Mouse (Mus musculus) ovary, adult 18-20 months (tissue): ENCODE measurements around the gene 2310033P09Rik.
"Not testable (repeated sequence)": the region's sequence is repeated elsewhere in the genome, so short reads cannot be mapped to it uniquely, and the experiment has no call there.

Source experiments
- DNase-seq: peaks from one replicate; pipeline ENCODE4 v3.0.0; 2022; ENCODE audit warnings: low spot score, mixed read lengths

Gene 2310033P09Rik

DNA sequence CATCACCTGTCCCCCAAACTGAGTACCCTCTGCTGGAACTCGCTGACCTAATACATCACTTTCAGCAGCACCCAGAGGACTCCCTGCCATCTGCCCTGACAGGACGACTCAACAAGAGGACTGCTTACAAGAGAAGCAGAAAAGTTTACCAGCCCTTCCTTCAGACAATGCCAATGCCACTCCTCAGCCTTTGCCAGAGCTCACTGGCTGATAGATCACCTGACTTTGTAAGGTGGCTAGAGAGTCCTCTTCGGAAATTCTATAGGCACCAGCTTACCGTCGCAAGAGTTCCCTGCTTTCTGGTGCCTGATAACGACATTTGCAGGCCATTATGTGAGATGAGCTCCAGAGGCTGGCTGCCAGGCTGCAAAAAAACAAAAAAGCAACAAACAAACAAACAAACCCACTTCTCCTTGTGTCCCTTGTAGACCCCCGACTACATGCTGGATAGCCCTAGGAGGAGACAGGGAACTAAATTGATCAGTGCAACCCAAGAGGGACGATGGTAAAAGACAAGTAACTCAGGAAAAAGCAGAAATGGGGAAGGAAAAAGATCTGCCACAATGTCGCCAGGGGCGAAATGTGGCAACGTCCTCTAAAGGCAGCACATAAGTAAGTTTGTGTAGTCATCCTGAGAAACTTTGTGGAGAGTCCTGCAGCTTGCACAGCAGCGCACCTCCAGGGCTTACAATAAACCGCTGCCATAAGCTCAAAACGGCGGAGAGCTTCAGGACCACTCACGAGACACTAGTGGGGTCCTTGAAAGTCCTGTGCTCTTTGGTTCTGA, 6.7 kb upstream of the 2310033P09Rik start:
- no peak for DNase-seq

GRCm38 (mm10) chr11:59202081-59202995, 5.8 kb upstream of the 2310033P09Rik start, which contains the start of gene Mrpl55:
Gene Mrpl55, plus strand, starts transcription at chr11:59202486.
- DNase-seq = peak; percentile 85

- peak; percentile 70 for DNase-seq
These were observed 901 bp downstream of the 2310033P09Rik start for GRCm38 (mm10) chr11:59209003-59209441.

- no peak for DNase-seq
These were observed 1.5 kb downstream of the 2310033P09Rik start for GRCm38 (mm10) chr11:59209580-59209979.

GRCm38 (mm10) chr11:59210020-59210419, 1.9 kb downstream of the 2310033P09Rik start:
- DNase-seq = no peak

DNA sequence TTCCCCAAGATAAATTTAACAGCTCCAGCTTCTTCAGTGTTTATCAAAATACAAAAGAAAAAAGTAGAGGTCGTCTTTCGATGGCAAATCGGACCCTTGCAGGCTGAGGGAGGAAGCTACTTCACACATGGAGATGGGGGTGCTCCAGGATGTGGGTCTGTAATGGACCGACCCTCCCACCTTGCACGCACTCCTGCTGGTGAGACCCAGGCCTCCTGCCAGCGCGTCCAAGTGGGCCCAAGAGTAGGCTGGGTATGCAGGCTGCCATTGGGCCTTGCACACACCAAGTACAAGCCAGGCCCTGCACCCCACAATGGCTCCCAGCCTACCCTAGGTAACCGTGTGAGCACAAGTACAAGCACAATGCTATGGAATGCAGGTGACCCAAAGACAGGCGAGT, 3.4 kb downstream of the 2310033P09Rik start:
- DNase-seq = not testable (repeated sequence)

DNA sequence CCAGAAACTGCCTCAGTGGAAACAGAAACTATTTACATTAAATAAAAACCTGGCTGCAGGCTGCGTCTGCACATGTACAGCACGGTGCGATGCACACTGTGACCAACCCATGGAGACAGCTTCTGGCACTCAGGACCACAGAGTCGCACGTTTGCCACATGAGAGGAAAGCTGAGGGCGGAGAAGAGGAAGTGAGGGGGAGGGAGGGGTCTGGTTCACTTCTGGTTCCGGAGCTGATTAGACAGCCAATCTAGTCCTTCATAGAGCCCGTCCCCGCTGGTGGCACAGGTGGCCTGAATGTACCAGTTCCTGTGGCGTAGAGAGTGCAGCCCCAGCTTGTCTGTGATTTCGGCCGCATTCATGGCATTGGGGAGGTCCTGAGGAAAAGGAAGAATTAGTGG, 4.2 kb downstream of the 2310033P09Rik start:
- not testable (repeated sequence) for DNase-seq

DNA sequence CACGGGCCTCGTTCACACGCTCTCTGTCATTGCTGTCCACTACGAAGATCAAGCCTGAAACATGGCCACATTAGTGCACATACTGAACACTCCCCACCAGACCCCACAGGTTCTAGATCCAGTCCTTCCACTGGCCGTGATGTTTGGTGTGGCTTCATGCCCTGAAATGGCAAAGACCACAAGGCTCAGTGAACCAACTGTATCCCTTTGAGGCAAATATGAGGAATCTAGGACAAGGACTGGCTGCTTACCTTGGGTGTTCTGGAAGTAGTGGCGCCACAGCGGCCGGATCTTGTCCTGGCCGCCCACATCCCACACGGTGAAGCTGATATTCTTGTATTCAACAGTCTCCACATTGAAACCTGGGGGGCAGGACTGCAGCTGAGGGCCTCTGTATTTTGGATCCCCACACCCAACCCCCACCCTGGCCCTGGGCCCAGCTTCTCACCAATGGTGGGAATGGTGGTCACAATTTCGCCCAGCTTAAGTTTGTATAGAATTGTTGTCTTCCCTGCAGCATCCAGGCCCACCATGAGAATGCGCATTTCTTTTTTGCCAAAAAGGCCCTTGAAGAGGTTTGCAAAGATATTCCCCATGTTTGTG, 4.9 kb downstream of the 2310033P09Rik start:
- no peak for DNase-seq

- DNase-seq = no peak
These were observed 8.8 kb downstream of the 2310033P09Rik start for GRCm38 (mm10) chr11:59216955-59217354.

DNA sequence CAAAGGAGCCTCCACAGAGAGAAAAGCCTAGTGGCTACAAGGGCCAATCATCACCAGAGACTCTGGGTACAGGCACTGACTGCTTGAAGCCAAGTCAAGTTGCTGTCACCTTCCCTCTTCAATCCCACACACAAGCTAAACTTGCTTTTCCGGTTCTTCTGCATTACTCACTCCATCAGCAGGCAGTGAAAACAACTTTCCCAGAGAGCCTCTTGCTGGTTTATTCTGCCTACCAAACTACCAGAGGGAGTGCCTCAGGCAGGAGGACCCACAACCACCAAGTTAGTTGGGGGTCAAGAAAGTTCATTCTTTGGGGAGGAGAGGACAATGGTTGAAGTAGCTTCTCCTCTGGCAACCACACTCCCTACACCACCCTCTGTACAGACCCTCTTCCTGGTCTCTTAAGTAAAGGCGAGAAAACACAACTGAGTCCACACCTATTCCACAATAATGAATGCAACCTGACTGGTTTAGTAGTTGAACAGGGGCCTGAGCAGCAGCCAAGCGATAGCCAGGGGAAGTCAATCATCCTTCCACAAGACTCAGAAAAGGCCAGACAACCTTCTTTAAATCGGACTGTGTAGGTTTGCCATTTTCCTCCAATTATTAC, 10.4 kb downstream of the 2310033P09Rik start:
- no peak for DNase-seq

GRCm38 (mm10) chr11:59219064-59219463, 10.9 kb downstream of the 2310033P09Rik start:
- no peak for DNase-seq

DNA sequence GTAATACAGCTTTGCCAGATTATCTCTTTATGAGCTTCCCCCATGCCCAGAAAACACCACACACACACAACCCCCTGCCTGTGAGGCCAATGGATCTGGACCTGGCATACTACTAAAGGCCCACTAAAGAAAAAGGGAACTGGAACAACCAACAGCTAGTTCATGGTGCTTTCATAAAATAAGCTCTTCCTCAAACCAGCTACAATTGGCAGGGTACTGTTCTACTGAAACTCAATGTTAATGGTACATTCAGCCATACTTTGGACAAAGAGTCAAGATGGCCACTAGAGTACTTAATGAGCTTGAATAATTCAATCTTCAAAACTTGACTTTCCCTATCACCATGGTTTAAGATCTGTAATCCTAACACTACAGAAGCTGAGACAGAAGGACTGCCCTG, 13.5 kb downstream of the 2310033P09Rik start:
- no peak for DNase-seq

DNA sequence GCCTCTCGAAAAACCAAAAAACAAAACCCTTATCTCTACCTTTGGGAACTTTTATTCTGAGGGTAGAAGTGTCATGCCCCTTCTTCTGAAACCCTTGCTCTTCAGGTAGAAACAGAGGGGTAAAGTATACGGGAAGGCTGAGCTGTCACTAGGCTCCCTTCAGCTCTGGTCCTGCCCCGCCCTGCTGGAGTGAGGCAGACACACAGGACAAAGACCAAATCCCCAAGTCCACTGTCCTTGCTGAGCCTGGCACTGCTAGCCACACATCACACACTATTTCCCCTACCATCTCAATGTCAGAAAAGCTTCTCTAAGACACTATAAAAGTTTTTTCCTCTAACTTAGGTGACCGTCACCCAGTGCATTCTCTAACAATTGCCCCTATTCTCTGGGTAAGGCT, 14.2 kb downstream of the 2310033P09Rik start:
- DNase-seq = no peak

DNA sequence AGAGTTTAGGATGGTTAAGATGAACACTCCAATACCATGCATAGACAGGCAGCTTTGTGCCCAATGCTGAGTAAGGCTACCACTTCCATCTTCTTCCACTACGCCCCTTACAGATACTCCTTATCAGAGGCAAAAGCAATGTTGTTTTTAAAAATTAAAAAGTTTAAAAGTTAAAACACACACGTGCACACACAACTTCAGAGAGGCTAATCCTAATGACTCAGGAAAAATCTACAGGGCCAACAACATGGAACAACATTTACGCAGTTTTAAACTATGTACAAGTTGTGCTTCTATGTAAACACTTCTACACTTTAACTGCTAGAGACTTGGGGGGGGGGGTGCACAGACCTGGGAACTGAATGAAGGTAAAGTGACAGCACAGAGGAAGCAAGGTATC, 15.9 kb downstream of the 2310033P09Rik start:
- DNase-seq = no peak

DNA sequence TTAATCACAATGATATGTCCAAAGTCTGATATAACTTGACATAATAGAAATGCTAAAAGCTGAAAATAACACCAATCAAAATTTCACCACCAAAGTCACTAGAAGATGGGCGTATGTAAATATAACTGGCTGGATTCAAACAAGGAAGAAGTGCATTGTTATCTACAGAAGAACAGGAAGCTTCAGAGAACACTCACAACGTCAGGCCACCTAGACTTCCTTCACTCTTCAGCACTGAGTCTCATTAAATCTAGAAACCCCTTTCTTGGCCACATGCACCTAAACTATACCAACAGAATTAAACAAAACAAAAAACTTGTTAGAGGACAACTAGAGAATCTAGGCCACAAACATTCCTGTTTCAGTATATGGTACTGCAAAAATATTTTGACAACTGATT, 16.3 kb downstream of the 2310033P09Rik start:
- no peak for DNase-seq

DNA sequence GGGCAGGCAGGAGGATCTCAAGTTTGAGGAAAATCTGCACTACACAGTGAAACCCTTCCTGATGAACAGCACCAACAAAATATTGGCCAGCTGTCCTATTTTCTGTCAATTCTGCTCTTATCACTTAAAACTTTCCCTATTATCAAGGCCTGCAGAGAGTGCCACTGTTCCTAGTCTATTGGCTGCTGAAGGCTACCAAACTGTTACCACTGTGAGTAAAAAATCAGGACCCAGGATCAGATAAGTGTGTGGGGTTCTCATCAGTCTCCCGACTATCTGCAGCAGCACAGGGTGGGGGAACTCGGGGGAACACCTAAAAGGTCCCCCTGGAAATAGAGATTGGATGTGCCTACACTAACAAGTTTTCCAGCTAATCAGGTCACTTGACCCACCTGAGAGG, 17.0 kb downstream of the 2310033P09Rik start:
- DNase-seq = no peak

DNA sequence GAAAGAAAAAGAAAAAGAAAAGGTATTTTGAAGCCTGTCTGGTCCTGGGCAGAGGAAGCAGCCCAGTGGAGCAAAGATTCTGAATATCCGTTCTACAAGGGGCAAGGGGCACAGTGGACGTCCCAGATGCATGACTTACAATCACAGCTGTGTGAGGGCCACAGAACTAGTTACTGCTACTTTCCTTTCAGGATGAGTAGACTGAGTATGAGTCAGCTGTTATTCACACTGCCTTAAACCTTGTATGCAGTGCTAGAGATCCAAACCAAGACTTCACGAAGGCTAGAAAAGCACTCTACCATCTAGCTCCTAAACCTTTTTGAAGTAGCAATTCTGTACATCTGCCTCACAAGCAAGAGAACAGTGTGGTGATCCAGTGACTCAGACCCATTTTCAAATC, 18.1 kb downstream of the 2310033P09Rik start:
- DNase-seq = no peak

- no peak for DNase-seq
These were observed 18.9 kb downstream of the 2310033P09Rik start for GRCm38 (mm10) chr11:59226787-59227603.

- no peak for DNase-seq
These were observed 19.5 kb downstream of the 2310033P09Rik start for GRCm38 (mm10) chr11:59227604-59228121.

DNA sequence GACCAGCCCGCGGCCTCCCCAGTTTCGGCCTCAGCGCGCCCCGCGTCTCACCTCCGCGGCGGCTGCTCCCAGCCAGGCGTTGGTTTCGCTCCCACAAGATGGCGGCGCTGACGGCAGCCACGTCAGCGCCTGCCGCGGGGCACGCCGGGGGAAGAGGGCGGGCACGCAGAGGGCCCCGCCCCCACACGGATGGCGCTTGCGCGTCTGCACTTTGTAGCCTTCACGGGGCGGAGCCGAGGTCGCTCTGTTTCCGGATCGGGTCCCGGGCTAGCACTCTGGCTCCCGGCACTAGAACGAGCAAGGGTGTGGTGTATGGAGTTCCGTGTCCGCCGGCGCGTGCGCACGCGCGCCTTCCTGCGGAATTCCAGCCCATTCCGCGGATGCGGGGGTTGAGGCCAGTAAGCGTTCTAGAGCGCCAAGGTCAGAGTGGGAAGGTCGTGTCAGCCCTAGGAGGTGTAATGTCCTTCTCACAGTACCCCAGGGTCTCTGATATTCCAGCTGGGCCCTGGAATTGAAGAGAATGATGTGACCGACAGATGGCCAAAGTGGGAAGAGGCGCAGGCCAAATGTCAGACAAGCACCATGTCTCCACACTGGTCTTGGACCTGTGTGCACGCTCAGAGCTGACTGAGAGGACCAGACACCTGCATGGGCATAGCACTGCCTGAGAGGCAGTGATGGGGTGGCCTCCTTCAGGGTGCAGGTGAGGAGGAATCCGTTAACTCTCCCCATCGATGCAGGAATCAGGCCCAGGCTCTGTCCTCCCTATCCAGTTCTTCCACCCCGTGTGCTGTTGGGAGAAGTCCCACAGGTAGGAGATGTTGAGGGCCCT, 20.2 kb downstream of the 2310033P09Rik start, which contains the start of gene Arf1:
Gene Arf1 (minus strand): TSS at position 149 of the 832 bp plus-strand sequence.
- peak; percentile 94 for DNase-seq
